Mouse (Mus musculus) embryonic facial prominence, embryonic 14.5 days (tissue): ENCODE data around the gene Ptk6. TPM values are rescaled to one million over a fixed set of nuclear protein-coding genes. Genes with fewer than 3 reads are reported as not detected.

ENCODE experiments used
- ATAC-seq: fragments of 200-750 bp; cut with Nextera tagmentation; 2 replicates; pipeline ENCODE4 v1.8.0; 2017; ENCODE audit warnings: low read depth, moderate number of reproducible peaks, moderate TSS enrichment
- DNase-seq: peaks from one replicate; pipeline ENCODE4 v3.0.0-alpha.2; 2015; ENCODE audit warnings: low spot score
- H3K27ac ChIP-seq: fragments of 300-500 bp; sonication (generic); replicated peaks from 2 replicates; pipeline ENCODE4 v1.5.1; 2014; ENCODE audit warnings: low read depth, mild to moderate bottlenecking, low read length, moderate library complexity
- H3K27me3 ChIP-seq: fragments of 300-500 bp; sonication (generic); replicated peaks from 2 replicates; pipeline ENCODE4 v1.6.1; 2014; ENCODE audit warnings: low read length; ENCODE audit not compliant: control insufficient read depth, insufficient read depth
- H3K36me3 ChIP-seq: fragments of 300-500 bp; sonication (generic); 2 replicates; pipeline ENCODE4 v1.6.1; 2014; ENCODE audit warnings: low read length, mixed read lengths; ENCODE audit not compliant: control insufficient read depth, insufficient read depth
- H3K4me1 ChIP-seq: fragments of 300-500 bp; sonication (generic); 2 replicates; pipeline ENCODE4 v1.6.1; 2014; ENCODE audit warnings: antibody characterized with exemption, low read length; ENCODE audit not compliant: control insufficient read depth, insufficient read depth
- H3K4me2 ChIP-seq: fragments of 300-500 bp; sonication (generic); 2 replicates; pipeline ENCODE4 v1.6.1; 2014; ENCODE audit warnings: low read depth, mild to moderate bottlenecking, low read length, moderate library complexity, mixed read lengths
- H3K4me3 ChIP-seq: fragments of 300-500 bp; sonication (generic); 2 replicates; pipeline ENCODE4 v1.5.1; 2014; ENCODE audit warnings: low read depth, mild to moderate bottlenecking, low read length
- H3K9ac ChIP-seq: fragments of 300-500 bp; sonication (generic); 2 replicates; pipeline ENCODE4 v1.6.1; 2014; ENCODE audit warnings: low read depth, mild to moderate bottlenecking, low read length, moderate library complexity, mixed read lengths
- H3K9me3 ChIP-seq: fragments of 300-500 bp; sonication (generic); 2 replicates; pipeline ENCODE4 v1.6.1; 2016; ENCODE audit warnings: low read length; ENCODE audit not compliant: control insufficient read depth
- WGBS: fragments of 180-500 bp; shearing (Covaris S2); extraction: QIAGEN DNeasy Blood & Tissue Kit; methylation state at CpG from one replicate; pipeline ENCODE4 v1.1.7; 2014; 5-methylcytosine and 5-hydroxymethylcytosine counted together
- polyA plus RNA-seq: library from polyadenylated mRNA; unstranded; fragments of >200 nt; fragmentation: Nextera tagmentation; extraction: Ambion mirVana; gene quantifications from 2 replicates; pipeline ENCODE4 v1.2.1, GENCODE M21; 2014

The Ptk6 gene
- polyA plus RNA-seq, 1 experiment from 2014 or later, result 0.19 TPM

GRCm38 (mm10) chr2:181228335-181228734 is 25.7 kb upstream of the Ptk6 start:
- DNase-seq, result no peak

GRCm38 (mm10) chr2:181227122-181227521 is 24.5 kb upstream of the Ptk6 start:
- no peak overlapping the region for H3K4me3 ChIP-seq
- ATAC-seq (no peak), DNase-seq (no peak)
- no peak overlapping the region for H3K4me2 ChIP-seq
- H3K9ac ChIP-seq, result no peak overlapping the region
- no peaks in the 10 kb centered on the region for H3K27me3 ChIP-seq
- no peaks in the 10 kb centered on the region for H3K4me1 ChIP-seq
- H3K36me3 ChIP-seq, result no peaks in the 10 kb centered on the region
- H3K27ac ChIP-seq, result no peak overlapping the region
- no peaks in the 10 kb centered on the region for H3K9me3 ChIP-seq
- 91% methylated on average over 3 of the region's 3 CpGs for WGBS

More at GRCm38 (mm10) chr2:181228335-181228734, 25.7 kb upstream of the Ptk6 start:
- Histone ChIP-seq H3K9me3 (no peaks in the 10 kb centered on the region), H3K27me3 (no peaks in the 10 kb centered on the region), H3K4me1 (no peaks in the 10 kb centered on the region), H3K36me3 (no peaks in the 10 kb centered on the region), H3K4me3 (no peak overlapping the region), H3K9ac (no peak overlapping the region), H3K4me2 (no peak overlapping the region), H3K27ac (no peak overlapping the region)
- WGBS, result 80% methylated on average over 1 of the region's 1 CpGs
- no peak for ATAC-seq

GRCm38 (mm10) chr2:181224994-181225393 is 22.4 kb upstream of the Ptk6 start:
- no peak for ATAC-seq
- DNase-seq, result no peak
- WGBS, result 84% methylated on average over 2 of the region's 2 CpGs

GRCm38 (mm10) chr2:181220361-181220760 is 17.8 kb upstream of the Ptk6 start:
- Histone ChIP-seq H3K9me3 (no peaks in the 10 kb centered on the region), H3K27me3 (no peaks in the 10 kb centered on the region), H3K4me1 (peaks cover 13% of the 10 kb centered on the region), H3K36me3 (no peaks in the 10 kb centered on the region), H3K4me2 (peak overlapping the region; percentile 60), H3K4me3 (peak overlapping the region; percentile 22), H3K27ac (peak overlapping the region; percentile 45; the same call in 1 of the 2 replicates), H3K9ac (peak overlapping the region; percentile 14; the same call in 1 of the 2 replicates)
- ATAC-seq (no peak), DNase-seq (no peak)
- WGBS, result 24% methylated on average over 2 of the region's 2 CpGs

More at GRCm38 (mm10) chr2:181224994-181225393, 22.4 kb upstream of the Ptk6 start:
- H3K4me3 ChIP-seq, result no peak overlapping the region
- H3K4me1 ChIP-seq, result peaks cover 5% of the 10 kb centered on the region
- no peak overlapping the region for H3K27ac ChIP-seq
- H3K36me3 ChIP-seq, result no peaks in the 10 kb centered on the region
- H3K9ac ChIP-seq, result no peak overlapping the region
- no peaks in the 10 kb centered on the region for H3K27me3 ChIP-seq
- no peak overlapping the region for H3K4me2 ChIP-seq
- no peaks in the 10 kb centered on the region for H3K9me3 ChIP-seq

GRCm38 (mm10) chr2:181219538-181220216 is 17.1 kb upstream of the Ptk6 start, which contains the start of gene Fndc11:
TSS of gene Fndc11 (plus strand) at chr2:181220013.
- DNase-seq, result peak; percentile 90
- 2% methylated on average over 25 of the region's 25 CpGs for WGBS
- peak within 1 kb of the TSS; percentile 54; the same call in 1 of the 2 replicates for H3K27ac ChIP-seq
- peak within 1 kb of the TSS; percentile 14; the same call in 1 of the 2 replicates for H3K9ac ChIP-seq
- peak within 1 kb of the TSS; percentile 60 for H3K4me2 ChIP-seq
- ATAC-seq, result peak; percentile 93
- H3K4me3 ChIP-seq, result peak within 1 kb of the TSS; percentile 22
- no peaks in the 10 kb centered on the region for H3K36me3 ChIP-seq
- H3K27me3 ChIP-seq, result no peaks in the 10 kb centered on the region
- no peaks in the 10 kb centered on the region for H3K9me3 ChIP-seq
- H3K4me1 ChIP-seq, result peaks cover 13% of the 10 kb centered on the region

GRCm38 (mm10) chr2:181218881-181219485 is 16.4 kb upstream of the Ptk6 start:
- Histone ChIP-seq H3K9ac (no peak overlapping the region), H3K27me3 (peaks cover 2% of the 10 kb centered on the region), H3K4me3 (no peak overlapping the region), H3K4me1 (peaks cover 13% of the 10 kb centered on the region), H3K36me3 (no peaks in the 10 kb centered on the region), H3K4me2 (peak overlapping the region; percentile 60; the same call in 1 of the 2 replicates), H3K9me3 (no peaks in the 10 kb centered on the region), H3K27ac (no peak overlapping the region)
- WGBS, result 70% methylated on average over 5 of the region's 5 CpGs
- DNase-seq, result no peak
- ATAC-seq, result no peak

GRCm38 (mm10) chr2:181216037-181216436 is 13.4 kb upstream of the Ptk6 start:
- Histone ChIP-seq H3K36me3 (no peaks in the 10 kb centered on the region), H3K9me3 (no peaks in the 10 kb centered on the region), H3K4me1 (peaks cover 19% of the 10 kb centered on the region), H3K4me3 (no peak overlapping the region), H3K27ac (no peak overlapping the region), H3K9ac (no peak overlapping the region), H3K27me3 (peaks cover 32% of the 10 kb centered on the region), H3K4me2 (no peak overlapping the region)
- no peak for DNase-seq
- WGBS, result 88% methylated on average over 6 of the region's 6 CpGs
- ATAC-seq, result no peak

GRCm38 (mm10) chr2:181213021-181213445 is 10.4 kb upstream of the Ptk6 start, which contains the start of gene Srms:
TSS of gene Srms (minus strand) at chr2:181213185.
- Histone ChIP-seq H3K9me3 (no peaks in the 10 kb centered on the region), H3K4me3 (peak within 1 kb of the TSS; percentile 29), H3K27me3 (peaks cover 36% of the 10 kb centered on the region), H3K4me1 (peaks cover 6% of the 10 kb centered on the region; the same call in 1 of the 2 replicates), H3K4me2 (peak within 1 kb of the TSS; percentile 49), H3K27ac (no peak within 1 kb of the TSS), H3K36me3 (no peaks in the 10 kb centered on the region), H3K9ac (peak within 1 kb of the TSS; percentile 34; the same call in 1 of the 2 replicates)
- DNase-seq (peak; percentile 23), ATAC-seq (peak; percentile 60; the same call in 1 of the 2 replicates)
- 1% methylated on average over 17 of the region's 17 CpGs for WGBS
